Mouse (Mus musculus): ENCODE measurements at regions not wholly inside any gene's neighbourhood (a gene's known extent, or its start where the extent isn't known, plus 50 kb on each side); places are given as distances from the start of the nearest gene placed in this dataset.

DNA sequence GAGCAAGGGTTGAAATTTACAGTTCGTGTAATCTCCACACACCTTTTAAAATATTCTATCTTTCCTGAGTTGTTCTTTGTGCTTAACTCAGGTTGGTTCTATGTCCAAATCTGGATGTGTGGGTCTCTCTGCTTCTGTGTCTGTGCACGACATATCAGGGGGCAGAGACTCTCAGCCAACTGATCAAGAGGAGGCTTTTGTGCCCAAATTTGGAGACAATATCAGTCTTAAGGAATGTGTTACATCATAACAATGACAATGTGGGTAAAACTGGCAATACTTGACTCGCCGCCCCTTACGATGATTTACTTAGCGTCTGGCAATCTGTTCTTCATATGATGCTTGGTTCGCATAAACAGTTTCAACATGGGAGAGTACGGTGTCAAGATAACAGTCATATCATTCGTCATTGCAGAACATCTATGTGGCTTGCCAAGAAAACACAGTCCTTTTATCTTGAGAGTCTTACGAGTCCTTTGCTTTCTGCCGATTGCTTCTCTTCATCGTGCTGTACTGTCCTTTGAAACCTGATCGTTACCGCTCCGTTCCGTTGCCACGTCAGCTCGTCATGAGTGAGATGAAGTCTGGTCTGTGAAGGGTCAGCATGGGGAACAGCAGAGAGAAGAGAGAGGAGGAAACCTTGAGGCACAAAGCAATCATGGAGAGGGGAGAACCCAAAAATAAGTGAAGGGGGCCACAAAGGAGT, 2212.9 kb upstream of the Gm7489 start:
- TF ChIP-seq GATA1 (IDR thresholded peaks at IDR 0.05; ENCODE audit: borderline replicate concordance, low read length) (no peak), POLR2AphosphoS5 (IDR thresholded peaks at IDR 0.05; ENCODE audit: insufficient replicate concordance, low read depth, low read length) (no peak), CTCF (IDR thresholded peaks at IDR 0.05; ENCODE audit: low read depth, low read length) (no peak), GATA2 (IDR thresholded peaks at IDR 0.05; ENCODE audit: borderline replicate concordance, low read depth, low read length) (no peak), TAL1 (conservative IDR thresholded peaks at IDR 0.05; ENCODE audit: low read depth, low read length) (no peak)
- no peaks in the 10 kb centered on the region for H3K36me3 ChIP-seq (replicated peaks)
- H3K27me3 ChIP-seq (ENCODE audit: insufficient read depth, low read length), result no peaks in the 10 kb centered on the region
- DNase-seq (ENCODE audit: low spot score) (no peak), ATAC-seq (ENCODE audit: extremely low read depth, insufficient number of reproducible peaks, low FRiP score, poor library complexity, severe bottlenecking) (no peak)
- no peaks in the 10 kb centered on the region for H3K9me3 ChIP-seq (replicated peaks)
- no peak overlapping the region for H3K4me3 ChIP-seq (ENCODE audit: low read depth, low read length)
- H3K4me1 ChIP-seq (ENCODE audit: insufficient read depth, low read depth, low read length), result peaks cover 7% of the 10 kb centered on the region

DNA sequence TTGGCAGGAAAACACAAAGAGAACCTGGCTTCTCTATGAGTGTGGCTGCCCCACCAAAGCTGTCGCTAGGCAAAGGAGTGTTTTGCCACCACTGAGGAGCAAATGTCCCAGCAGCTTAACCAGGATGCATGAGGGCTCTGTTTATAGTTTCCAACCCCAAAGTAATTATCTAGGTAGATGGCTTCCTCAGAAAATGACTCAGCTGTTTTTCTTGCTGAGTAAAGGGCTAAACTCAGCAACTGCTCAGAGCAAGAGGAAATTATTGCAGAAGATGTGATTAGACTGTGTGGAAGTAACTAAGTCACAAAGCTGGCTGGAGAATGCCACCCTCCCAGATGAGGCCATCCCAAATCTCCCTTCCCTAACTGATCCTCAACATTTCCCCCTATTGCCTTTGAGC, 2211.2 kb upstream of the Gm7489 start:
- H3K4me3 ChIP-seq (ENCODE audit: low read depth, low read length), result no peak overlapping the region
- peaks cover 7% of the 10 kb centered on the region for H3K4me1 ChIP-seq (ENCODE audit: insufficient read depth, low read depth, low read length)
- no peaks in the 10 kb centered on the region for H3K27me3 ChIP-seq (ENCODE audit: insufficient read depth, low read length)
- ATAC-seq (ENCODE audit: extremely low read depth, insufficient number of reproducible peaks, low FRiP score, poor library complexity, severe bottlenecking) (no peak), DNase-seq (ENCODE audit: low spot score) (no peak)
- H3K36me3 ChIP-seq (replicated peaks), result no peaks in the 10 kb centered on the region
- no peaks in the 10 kb centered on the region for H3K9me3 ChIP-seq (replicated peaks)
- no peak for TF ChIP-seq POLR2AphosphoS5 (IDR thresholded peaks at IDR 0.05; ENCODE audit: insufficient replicate concordance, low read depth, low read length)
- no peak for TF ChIP-seq GATA1 (IDR thresholded peaks at IDR 0.05; ENCODE audit: borderline replicate concordance, low read length)
- no peak for TF ChIP-seq GATA2 (IDR thresholded peaks at IDR 0.05; ENCODE audit: borderline replicate concordance, low read depth, low read length)
- TF ChIP-seq TAL1 (conservative IDR thresholded peaks at IDR 0.05; ENCODE audit: low read depth, low read length), result no peak
- TF ChIP-seq CTCF (IDR thresholded peaks at IDR 0.05; ENCODE audit: low read depth, low read length), result no peak

DNA sequence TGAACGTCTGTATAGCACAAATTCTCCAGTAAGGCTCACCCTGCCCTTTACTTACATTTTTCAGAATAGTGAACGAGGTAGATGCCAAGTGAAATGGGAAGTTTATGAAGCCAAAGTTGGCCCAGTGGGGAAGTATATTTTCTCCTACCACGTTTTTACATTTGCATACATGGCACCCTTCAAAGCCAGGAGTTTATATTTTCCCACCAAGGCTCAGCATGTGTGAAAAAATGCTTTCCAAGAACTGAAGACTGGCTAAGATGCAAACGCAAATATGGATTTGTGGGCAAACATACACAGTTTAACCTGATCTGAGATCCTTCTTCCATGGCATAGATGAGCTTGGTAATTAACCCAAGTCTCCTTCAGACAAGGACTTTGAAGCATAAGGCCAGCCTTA, 2209.4 kb upstream of the Gm7489 start:
- ATAC-seq (ENCODE audit: extremely low read depth, insufficient number of reproducible peaks, low FRiP score, poor library complexity, severe bottlenecking), result no peak
- no peak for TF ChIP-seq GATA2 (IDR thresholded peaks at IDR 0.05; ENCODE audit: borderline replicate concordance, low read depth, low read length)
- no peak for TF ChIP-seq CTCF (IDR thresholded peaks at IDR 0.05; ENCODE audit: low read depth, low read length)
- no peak for TF ChIP-seq GATA1 (IDR thresholded peaks at IDR 0.05; ENCODE audit: borderline replicate concordance, low read length)
- no peak for TF ChIP-seq TAL1 (conservative IDR thresholded peaks at IDR 0.05; ENCODE audit: low read depth, low read length)
- no peak for TF ChIP-seq POLR2AphosphoS5 (IDR thresholded peaks at IDR 0.05; ENCODE audit: insufficient replicate concordance, low read depth, low read length)

DNA sequence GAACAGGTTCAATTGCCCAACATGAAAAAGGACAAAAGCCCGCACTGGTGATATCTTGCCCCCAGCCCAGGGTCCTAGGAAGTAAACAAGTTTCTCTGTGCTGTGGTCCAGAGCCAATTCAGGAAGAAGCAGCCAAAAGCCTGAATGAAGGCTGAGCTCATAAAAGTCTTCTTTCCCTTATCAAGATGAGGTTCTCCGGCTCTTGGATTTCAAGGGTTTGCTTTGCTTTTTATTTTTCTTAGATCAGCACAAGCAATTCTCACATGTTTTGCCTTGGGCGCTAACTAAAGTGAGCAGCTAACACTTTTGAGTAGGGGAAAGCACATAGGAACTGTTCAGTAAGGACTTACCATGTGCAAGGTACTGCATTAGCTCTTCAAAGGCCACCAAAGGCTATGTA, 2208.0 kb upstream of the Gm7489 start:
- H3K4me1 ChIP-seq (ENCODE audit: insufficient read depth, low read depth, low read length), result peaks cover 7% of the 10 kb centered on the region
- H3K9me3 ChIP-seq (replicated peaks), result no peaks in the 10 kb centered on the region

More for the DNA sequence above, 2209.4 kb upstream of the Gm7489 start:
- no peak for DNase-seq (ENCODE audit: low spot score)
- Histone ChIP-seq H3K27me3 (ENCODE audit: insufficient read depth, low read length) (no peaks in the 10 kb centered on the region), H3K36me3 (replicated peaks) (no peaks in the 10 kb centered on the region), H3K4me3 (ENCODE audit: low read depth, low read length) (no peak overlapping the region), H3K4me1 (ENCODE audit: insufficient read depth, low read depth, low read length) (peaks cover 7% of the 10 kb centered on the region), H3K9me3 (replicated peaks) (no peaks in the 10 kb centered on the region)

DNA sequence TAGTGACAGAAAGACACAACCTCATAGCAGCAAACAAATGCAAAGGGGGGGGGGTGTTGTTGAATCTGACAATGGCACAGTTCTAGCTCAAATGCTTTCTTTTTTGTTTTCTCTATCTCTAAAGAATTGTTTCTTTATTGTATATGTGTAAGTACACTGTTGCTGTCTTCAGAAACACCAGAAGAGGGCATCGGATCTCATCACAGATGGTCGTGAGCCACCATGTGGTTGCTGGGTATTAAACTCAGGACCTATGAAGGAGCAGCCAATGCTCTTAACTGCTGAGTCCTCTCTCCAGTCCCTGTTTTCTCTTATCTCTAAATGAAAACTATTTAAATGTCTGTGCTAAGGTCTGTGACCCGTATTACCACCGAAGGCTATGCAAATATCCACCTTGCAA, 2207.4 kb upstream of the Gm7489 start:
- H3K27me3 ChIP-seq (ENCODE audit: insufficient read depth, low read length), result no peaks in the 10 kb centered on the region; the same call in 1 of the 2 replicates
- no peaks in the 10 kb centered on the region for H3K36me3 ChIP-seq (replicated peaks)
- DNase-seq (ENCODE audit: low spot score) (no peak), ATAC-seq (ENCODE audit: extremely low read depth, insufficient number of reproducible peaks, low FRiP score, poor library complexity, severe bottlenecking) (no peak)
- TF ChIP-seq POLR2AphosphoS5 (IDR thresholded peaks at IDR 0.05; ENCODE audit: insufficient replicate concordance, low read depth, low read length) (no peak), GATA2 (IDR thresholded peaks at IDR 0.05; ENCODE audit: borderline replicate concordance, low read depth, low read length) (no peak), GATA1 (IDR thresholded peaks at IDR 0.05; ENCODE audit: borderline replicate concordance, low read length) (no peak)
- H3K4me1 ChIP-seq (ENCODE audit: insufficient read depth, low read depth, low read length), result peaks cover 7% of the 10 kb centered on the region
- no peaks in the 10 kb centered on the region for H3K9me3 ChIP-seq (replicated peaks)
- H3K4me3 ChIP-seq (ENCODE audit: low read depth, low read length), result no peak overlapping the region

More for the DNA sequence above, 2208.0 kb upstream of the Gm7489 start:
- no peak overlapping the region for H3K4me3 ChIP-seq (ENCODE audit: low read depth, low read length)
- no peaks in the 10 kb centered on the region for H3K36me3 ChIP-seq (replicated peaks)
- ATAC-seq (ENCODE audit: extremely low read depth, insufficient number of reproducible peaks, low FRiP score, poor library complexity, severe bottlenecking) (no peak), DNase-seq (ENCODE audit: low spot score) (no peak)
- TF ChIP-seq CTCF (IDR thresholded peaks at IDR 0.05; ENCODE audit: low read depth, low read length) (no peak), POLR2AphosphoS5 (IDR thresholded peaks at IDR 0.05; ENCODE audit: insufficient replicate concordance, low read depth, low read length) (no peak), TAL1 (conservative IDR thresholded peaks at IDR 0.05; ENCODE audit: low read depth, low read length) (no peak)
- H3K27me3 ChIP-seq (ENCODE audit: insufficient read depth, low read length), result no peaks in the 10 kb centered on the region; the same call in 1 of the 2 replicates

DNA sequence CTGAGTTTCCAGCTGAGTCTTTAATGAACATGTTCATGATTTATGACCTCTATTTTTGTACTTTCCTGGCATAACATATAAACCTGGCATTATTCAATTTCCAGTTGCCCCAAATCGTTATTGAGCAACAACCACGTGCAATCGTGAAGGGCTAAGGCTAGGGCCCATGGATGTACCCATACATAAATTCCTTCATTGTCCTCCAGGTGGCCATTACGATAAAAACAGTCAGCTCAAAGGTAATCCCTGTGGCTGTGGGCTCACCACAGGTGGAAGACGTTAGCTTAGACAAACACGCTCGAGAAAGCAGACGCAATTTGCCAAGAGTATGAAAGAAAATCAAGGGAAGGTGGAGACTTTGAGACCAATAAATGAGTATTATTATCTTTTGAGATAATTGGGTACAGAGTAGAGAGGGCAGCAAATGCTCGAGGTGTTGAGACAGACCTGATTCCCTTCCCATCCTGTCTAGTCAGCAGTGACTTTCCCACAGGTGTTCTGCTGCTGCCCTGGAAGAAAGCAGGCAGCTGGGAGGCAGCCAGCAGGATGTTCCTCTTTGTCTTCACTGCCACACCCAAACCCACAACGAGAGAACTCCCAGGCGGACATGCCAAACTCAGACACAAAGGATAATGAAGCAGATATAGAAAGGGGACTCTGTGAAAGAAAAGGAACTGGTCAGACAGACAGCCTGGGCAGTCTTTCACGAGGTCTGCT, 2205.4 kb upstream of the Gm7489 start:
- no peaks in the 10 kb centered on the region for H3K9me3 ChIP-seq (replicated peaks)
- no peaks in the 10 kb centered on the region for H3K4me1 ChIP-seq (ENCODE audit: insufficient read depth, low read depth, low read length)
- no peak for TF ChIP-seq CTCF (IDR thresholded peaks at IDR 0.05; ENCODE audit: low read depth, low read length)
- TF ChIP-seq GATA2 (IDR thresholded peaks at IDR 0.05; ENCODE audit: borderline replicate concordance, low read depth, low read length), result no peak
- TF ChIP-seq TAL1 (conservative IDR thresholded peaks at IDR 0.05; ENCODE audit: low read depth, low read length), result no peak
- TF ChIP-seq POLR2AphosphoS5 (IDR thresholded peaks at IDR 0.05; ENCODE audit: insufficient replicate concordance, low read depth, low read length), result no peak
- TF ChIP-seq GATA1 (IDR thresholded peaks at IDR 0.05; ENCODE audit: borderline replicate concordance, low read length), result no peak
- ATAC-seq (ENCODE audit: extremely low read depth, insufficient number of reproducible peaks, low FRiP score, poor library complexity, severe bottlenecking) (no peak), DNase-seq (ENCODE audit: low spot score) (no peak)
- no peak overlapping the region for H3K4me3 ChIP-seq (ENCODE audit: low read depth, low read length)
- no peaks in the 10 kb centered on the region for H3K36me3 ChIP-seq (replicated peaks)
- H3K27me3 ChIP-seq (ENCODE audit: insufficient read depth, low read length), result no peaks in the 10 kb centered on the region; the same call in 1 of the 2 replicates
